Mouse (Mus musculus) stomach, postnatal 0 days (tissue): Measurements from ENCODE around the gene Platr25. TPM values are rescaled to one million over a fixed set of nuclear protein-coding genes. Genes with fewer than 3 reads are reported as not detected.
"Not testable (repeated sequence)": the region's sequence is repeated elsewhere in the genome, so short reads cannot be mapped to it uniquely, and the experiment has no call there.

Experiments used
- ATAC-seq: fragments of 200-750 bp; cut with Nextera tagmentation; 2 replicates; pipeline ENCODE4 v1.8.0; 2017; ENCODE audit not compliant: low FRiP score, low TSS enrichment
- DNase-seq: peaks from one replicate; pipeline ENCODE4 v3.0.0-alpha.2; 2016; ENCODE audit warnings: low spot score
- H3K27ac ChIP-seq: fragments of 300-500 bp; sonication (generic); replicated peaks from 2 replicates; pipeline ENCODE4 v1.5.1; 2014; ENCODE audit warnings: mild to moderate bottlenecking, control low read depth
- H3K27me3 ChIP-seq: fragments of 300-500 bp; sonication (generic); 2 replicates; pipeline ENCODE4 v1.6.1; 2014; ENCODE audit warnings: low read length; ENCODE audit not compliant: control insufficient read depth, insufficient read depth
- H3K36me3 ChIP-seq: fragments of 300-500 bp; sonication (generic); 2 replicates; pipeline ENCODE4 v1.6.1; 2014; ENCODE audit warnings: low read length, mixed read lengths; ENCODE audit not compliant: control insufficient read depth, insufficient read depth
- H3K4me1 ChIP-seq: fragments of 300-500 bp; sonication (generic); replicated peaks from 2 replicates; pipeline ENCODE4 v1.6.1; 2014; ENCODE audit warnings: antibody characterized with exemption; ENCODE audit not compliant: control insufficient read depth, insufficient read depth
- H3K4me2 ChIP-seq: fragments of 300-500 bp; sonication (generic); replicated peaks from 2 replicates; pipeline ENCODE4 v1.6.1; 2014; ENCODE audit warnings: low read depth, mild to moderate bottlenecking, control low read depth, moderate library complexity
- H3K4me3 ChIP-seq: fragments of 300-500 bp; sonication (generic); 2 replicates; pipeline ENCODE4 v1.5.1; 2014; ENCODE audit warnings: low read depth, low read length, control low read depth
- H3K9ac ChIP-seq: fragments of 300-500 bp; sonication (generic); 2 replicates; pipeline ENCODE4 v1.6.1; 2014; ENCODE audit warnings: mild to moderate bottlenecking, low read length, control low read depth, mixed read lengths
- H3K9me3 ChIP-seq: fragments of 300-500 bp; sonication (generic); 2 replicates; pipeline ENCODE4 v1.6.1; 2016; ENCODE audit warnings: low read length; ENCODE audit not compliant: control insufficient read depth
- CTCF ChIP-seq: IDR thresholded peaks from 2 replicates; pipeline ENCODE4 v1.5.1; 2016; ENCODE audit warnings: antibody characterized with exemption, low read depth, mild to moderate bottlenecking, moderate library complexity
- EP300 ChIP-seq: optimal IDR thresholded peaks from 2 replicates; pipeline ENCODE3; 2016; ENCODE audit warnings: antibody characterized with exemption
- WGBS: fragments of 180-500 bp; shearing (Covaris S2); extraction: QIAGEN DNeasy Blood & Tissue Kit; methylation state at CpG from one replicate; pipeline ENCODE4 v1.1.7; 2014; 5-methylcytosine and 5-hydroxymethylcytosine counted together
- microRNA counts: library from miRNA; unstranded; fragments of <30 nt; microRNA quantifications from one replicate; lab custom pipeline; 2015
- microRNA-seq: library from miRNA; unstranded; fragments of <30 nt; microRNA quantifications from one replicate; pipeline ENCODE4, GENCODE M21; 2016
- polyA plus RNA-seq: library from polyadenylated mRNA; unstranded; fragments of >200 nt; fragmentation: Nextera tagmentation; extraction: Ambion mirVana; gene quantifications from 2 replicates; pipeline ENCODE4 v1.2.1, GENCODE M21; 2015

Platr25 gene
- polyA plus RNA-seq, 1 experiment from 2014 or later: 8.5 TPM

DNA sequence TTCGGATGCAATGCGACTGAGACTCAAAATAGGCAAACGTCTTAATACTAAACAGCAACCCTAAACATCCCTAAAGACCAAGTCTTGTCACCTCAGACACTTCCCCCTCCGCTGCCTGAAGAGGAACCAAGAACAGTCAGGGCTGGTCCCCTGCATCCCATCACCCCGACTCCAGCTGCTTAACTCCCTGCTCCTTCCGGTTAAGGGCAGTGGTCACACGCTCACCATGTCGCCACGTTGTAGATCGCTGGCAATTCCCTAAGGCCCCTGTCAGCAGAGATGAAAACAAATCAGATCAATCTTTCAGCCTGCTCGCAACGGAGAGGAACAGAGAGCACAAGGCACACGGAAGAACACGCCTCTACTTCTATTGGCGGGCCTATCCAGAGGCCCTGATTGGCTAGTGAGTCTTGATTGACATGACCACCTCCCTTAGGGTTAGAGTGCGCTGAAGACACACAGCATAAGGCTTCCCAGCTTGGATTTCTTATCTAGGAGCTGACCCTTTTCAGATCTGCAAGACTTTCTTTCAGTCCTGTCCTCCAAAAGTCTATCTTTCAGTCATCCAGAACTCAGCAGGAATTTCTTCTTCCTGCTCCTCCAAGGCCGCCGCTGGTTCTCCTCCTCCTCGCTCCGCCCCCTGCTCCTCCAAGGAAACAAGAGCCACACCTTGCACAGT, 75.8 kb downstream of the Platr25 start:
- DNase-seq (peak; percentile 70), ATAC-seq (peak; percentile 99)
- not testable (repeated sequence) for H3K27me3 ChIP-seq, H3K27ac ChIP-seq, H3K9me3 ChIP-seq, H3K36me3 ChIP-seq, H3K4me1 ChIP-seq
- WGBS: 1% methylated on average over 15 of the region's 20 CpGs
- Histone ChIP-seq H3K4me3 (peak overlapping the region; percentile 42), H3K9ac (peak overlapping the region; percentile 48), H3K4me2 (peak overlapping the region; percentile 51)

DNA sequence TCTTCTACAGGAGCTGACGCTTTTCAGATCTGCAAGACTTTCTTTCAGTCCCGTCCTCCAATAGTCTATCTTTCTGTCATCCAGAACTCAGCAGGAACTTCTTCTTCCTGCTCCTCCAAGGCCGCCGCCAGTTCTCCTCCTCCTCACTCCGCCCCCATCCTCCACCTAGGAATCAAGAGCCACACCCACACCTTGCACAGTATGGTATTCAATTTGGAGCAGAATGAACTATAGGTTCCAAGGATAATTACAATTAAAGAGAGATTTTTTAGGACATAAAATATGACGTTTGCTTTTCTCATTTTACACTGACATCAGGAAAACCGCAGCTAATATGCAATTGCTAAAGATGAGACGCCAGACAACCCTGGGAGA, 107.2 kb downstream of the Platr25 start:
- peak overlapping the region; percentile 52 for H3K4me3 ChIP-seq
- peak overlapping the region; percentile 55 for H3K4me2 ChIP-seq
- no peaks in the 10 kb centered on the region for H3K36me3 ChIP-seq
- H3K4me1 ChIP-seq: no peaks in the 10 kb centered on the region
- H3K9me3 ChIP-seq: no peaks in the 10 kb centered on the region
- no peaks in the 10 kb centered on the region for H3K27me3 ChIP-seq
- DNase-seq (no peak), ATAC-seq (peak; percentile 85)
- 20% methylated on average over 8 of the region's 8 CpGs for WGBS
- H3K9ac ChIP-seq: no peak overlapping the region; the same call in 1 of the 2 replicates
- H3K27ac ChIP-seq: no peak overlapping the region
- no peak for TF ChIP-seq EP300
- TF ChIP-seq CTCF: no peak

GRCm38 (mm10) chr13:62652681-62653368, 107.7 kb downstream of the Platr25 start:
- DNase-seq (peak; percentile 67), ATAC-seq (peak; percentile 98)
- peak overlapping the region; percentile 52 for H3K9ac ChIP-seq
- not testable (repeated sequence) for H3K9me3 ChIP-seq, H3K36me3 ChIP-seq, H3K27me3 ChIP-seq, H3K4me1 ChIP-seq, H3K27ac ChIP-seq
- H3K4me3 ChIP-seq: peak overlapping the region; percentile 52
- peak overlapping the region; percentile 55 for H3K4me2 ChIP-seq
- WGBS: 2% methylated on average over 16 of the region's 16 CpGs

DNA sequence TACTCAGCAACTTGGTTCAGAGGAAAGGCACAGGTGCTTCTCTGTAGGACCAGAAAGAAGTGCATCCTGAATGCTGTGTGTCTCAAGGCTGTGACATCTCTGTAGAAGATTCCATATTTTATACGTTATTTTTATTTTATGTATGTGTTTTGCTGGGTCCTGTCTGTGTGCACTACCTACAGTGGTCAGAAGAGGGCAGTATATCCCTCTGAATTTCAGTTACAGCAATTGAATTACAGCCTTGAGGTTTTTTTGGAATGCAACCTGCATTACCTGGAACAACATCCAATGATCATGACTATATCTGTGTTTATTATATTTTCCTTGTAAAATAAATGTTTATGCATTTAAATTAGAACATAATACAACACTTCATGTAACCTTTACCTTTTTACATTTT, 133.4 kb downstream of the Platr25 start:
- 33% methylated on average over 1 of the region's 1 CpGs for WGBS
- H3K27ac ChIP-seq, H3K9ac ChIP-seq, H3K4me1 ChIP-seq, H3K27me3 ChIP-seq, H3K36me3 ChIP-seq, H3K4me2 ChIP-seq, ATAC-seq, H3K4me3 ChIP-seq, H3K9me3 ChIP-seq: not testable (repeated sequence)
- peak; percentile 78 for TF ChIP-seq CTCF
- DNase-seq: peak; percentile 41

DNA sequence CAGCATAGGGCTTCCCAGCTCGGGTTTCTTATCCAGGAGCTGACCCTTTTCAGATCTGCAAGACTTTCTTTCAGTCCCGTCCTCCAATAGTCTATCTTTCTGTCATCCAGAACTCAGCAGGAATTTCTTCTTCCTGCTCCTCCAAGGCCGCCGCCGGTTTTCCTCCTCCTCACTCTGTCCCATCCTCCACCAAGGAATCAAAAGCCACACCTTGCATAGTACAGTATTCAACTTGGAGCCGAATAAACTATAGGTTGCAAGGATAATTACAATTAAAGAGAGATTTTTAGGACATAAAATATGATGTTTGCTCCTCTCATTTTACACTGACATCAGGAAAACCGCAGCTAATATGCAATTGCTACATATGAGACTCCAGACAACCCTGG, 136.2 kb downstream of the Platr25 start:
- Histone ChIP-seq H3K4me3 (peak overlapping the region; percentile 49), H3K4me2 (peak overlapping the region; percentile 51), H3K9ac (0 out of 2 replicates have a peak overlapping the region, but pooled peaks have one; percentile 43)
- H3K36me3 ChIP-seq, H3K9me3 ChIP-seq, H3K27ac ChIP-seq, H3K27me3 ChIP-seq, H3K4me1 ChIP-seq: not testable (repeated sequence)
- 4% methylated on average over 7 of the region's 7 CpGs for WGBS
- DNase-seq: peak; percentile 14
- ATAC-seq: peak; percentile 60; the same call in 1 of the 2 replicates

GRCm38 (mm10) chr13:62623577-62624276, 136.8 kb downstream of the Platr25 start, which contains the start of gene 6720489N17Rik:
TSS of gene 6720489N17Rik (minus strand) at chr13:62624182.
- not testable (repeated sequence) for H3K36me3 ChIP-seq, H3K27ac ChIP-seq, H3K4me1 ChIP-seq, H3K27me3 ChIP-seq, H3K9me3 ChIP-seq
- H3K9ac ChIP-seq: 0 out of 2 replicates have a peak within 1 kb of the TSS, but pooled peaks have one; percentile 43
- DNase-seq (peak; percentile 79), ATAC-seq (peak; percentile 99)
- WGBS: 1% methylated on average over 15 of the region's 15 CpGs
- H3K4me3 ChIP-seq: peak within 1 kb of the TSS; percentile 49
- H3K4me2 ChIP-seq: peak within 1 kb of the TSS; percentile 51

MicroRNAs within 50 kb of the gene (microRNA counts, 519-probe panel; counts per million panel counts)
- microRNA mmu-miR-713 (lab: Ali Mortazavi, UCI): not detected

Small RNA genes lying within 50 kb of the gene (microRNA-seq; reads per million reads assigned to microRNA genes)
- gene Gm24020: not detected
- not detected for gene Gm24588
- gene Mir713: not detected

Other genes starting within 250 kb of the Platr25 start
- gene Zfp935, start 202.2 kb downstream of the Platr25 start, polyA plus RNA-seq: not detected in 2 replicates
- gene Zfp934, start 189.5 kb downstream of the Platr25 start, polyA plus RNA-seq: 4.7 and 5.4 TPM in 2 replicates
- gene 6720489N17Rik, start 136.5 kb downstream of the Platr25 start, polyA plus RNA-seq: 3.5 and 4.0 TPM in 2 replicates
- 3.1 and 3.5 TPM in 2 replicates for gene Gm5141, start 25.1 kb upstream of the Platr25 start, polyA plus RNA-seq
- 143 and 146 TPM in 2 replicates for gene Fbp2, start 97.7 kb upstream of the Platr25 start, polyA plus RNA-seq
- gene Fbp1, start 127.6 kb upstream of the Platr25 start, polyA plus RNA-seq: 3.8 and 5.8 TPM in 2 replicates
- gene 2010111I01Rik, start 204.2 kb upstream of the Platr25 start, polyA plus RNA-seq: 101 TPM in 2 replicates